Mouse (Mus musculus): ENCODE measurements around the gene F5.
A peak's percentile ranks its signal among the peaks of the same experiment; 100 is the strongest.

F5 gene

DNA sequence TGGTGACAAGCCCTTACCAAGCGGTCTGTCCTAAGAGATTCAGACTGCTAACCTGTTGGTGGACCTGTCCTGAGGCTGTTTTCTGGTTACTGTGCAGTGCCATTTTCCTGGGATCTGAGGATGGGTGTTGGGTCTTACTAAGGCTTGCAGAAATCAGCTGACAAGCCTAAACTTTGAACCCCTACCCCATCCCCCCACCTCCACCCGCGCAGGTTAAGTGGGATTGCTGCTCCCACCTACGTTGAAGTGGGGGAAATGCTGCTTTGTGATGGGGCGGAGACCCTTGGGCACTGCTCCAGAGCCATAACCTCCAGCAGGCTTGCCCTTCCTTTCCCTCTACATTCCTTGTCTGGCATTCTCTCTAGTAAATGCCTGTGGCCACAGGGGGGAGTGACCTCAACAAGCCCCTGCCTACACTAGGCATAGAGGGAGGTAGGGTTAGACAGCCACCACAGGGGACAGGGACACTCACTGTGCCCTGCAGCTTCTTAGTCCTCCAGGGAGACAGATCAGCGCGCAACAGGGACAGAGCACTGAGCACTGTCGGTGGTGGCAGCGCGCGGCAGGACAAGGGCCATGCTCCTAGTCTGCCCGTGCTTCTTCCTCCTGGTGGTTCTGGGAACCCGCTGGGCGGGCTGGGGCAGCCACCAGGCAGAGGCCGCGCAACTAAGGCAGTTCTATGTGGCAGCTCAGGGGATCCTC lies at the start of gene F5:
TSS of gene F5 (plus strand) at position 452 of the 702 bp plus-strand sequence.
- DNase-seq (ENCODE audit: low spot score in 2 of 2): no peak

DNA sequence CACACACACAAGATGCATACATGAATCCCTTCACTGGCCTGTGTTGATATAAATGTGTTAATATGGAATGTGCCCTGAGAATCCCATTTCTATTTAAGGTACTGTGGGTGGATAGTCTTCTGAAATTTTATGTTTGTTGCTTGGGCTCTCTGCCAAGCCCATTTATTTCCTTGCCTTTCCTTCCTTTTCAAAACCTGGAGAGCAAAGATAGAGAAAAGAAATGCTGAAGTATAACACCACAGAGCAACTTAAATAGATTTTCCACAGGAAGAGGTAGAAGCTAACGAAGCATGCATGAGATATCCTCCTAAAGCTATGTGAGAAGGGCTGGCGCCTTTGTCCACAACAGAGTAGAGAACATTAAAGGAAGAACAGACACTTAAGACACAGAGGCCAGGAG lies 41.9 kb upstream of the F5 start:
- DNase-seq (ENCODE audit: low spot score in 2 of 2): no peak

DNA sequence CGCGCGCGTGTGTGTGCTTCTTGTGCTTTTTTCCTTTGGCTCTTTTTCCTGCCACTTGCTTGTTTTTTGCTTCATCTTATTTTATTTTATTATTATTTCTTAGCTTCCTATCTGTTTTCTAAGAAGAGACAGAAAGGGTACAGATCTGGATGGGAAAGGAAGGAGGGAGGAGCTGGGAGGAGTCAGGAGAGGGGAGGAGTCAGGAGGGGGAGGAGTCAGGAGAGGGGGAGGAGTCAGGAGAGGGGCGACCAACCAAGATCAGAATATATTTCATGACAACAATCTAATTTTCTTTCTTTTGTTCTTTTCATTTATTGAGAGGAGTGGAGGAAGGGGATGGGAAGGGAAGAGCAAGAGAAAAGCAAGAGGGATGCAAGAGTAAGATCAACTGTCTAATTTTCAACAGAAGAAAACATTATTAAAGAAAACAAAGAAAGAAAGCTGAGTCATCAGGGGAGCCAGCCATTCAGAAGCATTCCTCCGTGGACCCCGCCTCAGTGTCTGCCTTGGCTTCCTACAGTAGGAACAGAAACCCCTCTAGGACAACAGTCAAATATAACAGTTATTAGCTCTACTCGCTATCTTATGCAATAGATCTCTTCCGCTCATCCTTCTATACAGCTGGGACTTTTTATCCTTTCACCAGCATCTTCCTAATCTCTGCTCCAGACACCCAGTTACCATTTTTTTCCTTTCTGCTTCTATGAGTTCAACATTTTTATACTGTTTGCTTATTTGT lies 40.9 kb upstream of the F5 start:
- DNase-seq (ENCODE audit: low spot score in 2 of 2): no peak

DNA sequence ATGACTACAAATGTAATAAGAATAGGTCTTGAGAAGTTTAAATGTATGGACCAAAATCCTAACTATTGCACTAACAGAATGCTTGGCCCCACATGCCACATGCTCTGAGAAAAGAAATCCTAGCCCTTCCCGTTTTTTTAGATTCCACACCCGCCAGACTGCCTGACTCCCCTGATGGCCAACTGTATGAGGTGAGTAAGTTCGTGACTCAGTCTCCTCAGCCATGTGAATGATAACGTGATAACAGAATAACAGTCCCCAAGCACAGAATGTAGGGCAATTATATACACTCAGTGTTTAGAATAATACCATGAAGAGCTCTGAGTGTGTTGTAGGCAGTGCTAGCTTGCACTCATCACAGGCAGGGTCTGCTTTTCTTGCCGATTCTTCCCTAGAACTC lies 37.4 kb upstream of the F5 start:
- DNase-seq (ENCODE audit: low spot score in 2 of 2): no peak

DNA sequence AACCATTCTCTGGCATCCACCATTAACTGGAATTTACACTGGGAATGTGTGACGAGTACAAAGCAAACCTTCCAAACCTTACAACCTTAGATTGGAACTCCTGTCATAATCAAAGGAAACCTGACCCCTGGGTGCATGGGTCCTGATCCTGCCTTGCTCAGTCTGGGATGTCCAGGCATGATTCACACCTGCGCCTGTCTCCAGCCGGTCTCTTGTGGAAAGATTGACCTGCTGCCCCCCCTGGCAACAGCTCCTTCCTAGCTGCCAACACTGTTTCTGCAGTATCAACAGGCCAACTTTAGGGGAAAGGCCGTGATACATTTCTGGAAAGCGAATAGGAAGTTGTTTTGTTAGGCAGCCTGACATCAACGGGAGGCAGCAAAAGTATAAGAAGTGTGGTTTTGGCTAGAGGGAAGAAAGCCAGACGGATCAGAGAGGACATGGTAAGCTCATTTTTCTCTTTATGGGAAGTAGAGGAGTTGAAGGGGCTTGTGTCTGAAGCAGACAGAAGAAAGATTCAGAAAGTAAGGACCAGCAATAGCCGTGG lies 36.6 kb upstream of the F5 start, which contains the start of gene Selp:
TSS of gene Selp (plus strand) at position 318 of the 547 bp plus-strand sequence.
- no peak for DNase-seq (ENCODE audit: low spot score in 2 of 2)

DNA sequence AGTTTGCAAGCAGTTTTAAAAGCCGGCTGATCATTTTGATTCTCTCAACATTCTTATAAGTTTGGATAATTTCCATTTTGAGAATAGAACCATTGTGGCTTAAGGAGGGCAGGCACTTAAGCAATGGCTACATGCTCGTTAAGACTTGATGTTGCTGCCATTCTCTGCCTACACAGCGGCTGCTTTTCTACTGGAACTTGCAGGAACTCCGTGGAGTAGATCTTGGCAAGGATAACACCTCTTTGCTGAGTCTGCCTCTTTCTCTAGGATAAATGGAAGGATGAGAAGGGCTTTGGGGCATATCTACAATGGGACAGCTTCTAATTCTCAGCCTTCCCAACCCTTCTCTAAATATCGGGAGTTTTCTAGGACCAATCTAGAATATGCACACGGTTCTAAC lies 36.0 kb upstream of the F5 start:
- DNase-seq (ENCODE audit: low spot score in 2 of 2): no peak

DNA sequence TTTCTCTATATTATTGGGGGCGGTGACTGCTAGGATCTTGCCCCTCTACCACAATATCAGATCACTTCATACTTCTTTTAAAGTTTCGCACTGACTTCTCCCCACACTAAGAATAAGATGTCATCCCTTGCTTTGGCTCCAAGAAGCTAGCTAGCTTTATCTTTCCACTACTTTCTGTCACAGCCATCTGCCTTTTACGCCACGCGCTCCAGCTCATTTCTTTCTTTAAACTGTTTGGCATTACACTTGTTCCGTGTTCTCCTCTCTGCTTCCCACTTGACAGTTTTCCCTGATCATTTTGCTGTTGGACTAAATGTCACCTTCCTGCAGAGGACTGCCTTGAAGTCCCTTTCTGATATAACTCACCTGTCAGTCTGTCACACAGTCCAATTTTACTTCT lies 33.8 kb upstream of the F5 start:
- DNase-seq (ENCODE audit: low spot score in 2 of 2): no peak

DNA sequence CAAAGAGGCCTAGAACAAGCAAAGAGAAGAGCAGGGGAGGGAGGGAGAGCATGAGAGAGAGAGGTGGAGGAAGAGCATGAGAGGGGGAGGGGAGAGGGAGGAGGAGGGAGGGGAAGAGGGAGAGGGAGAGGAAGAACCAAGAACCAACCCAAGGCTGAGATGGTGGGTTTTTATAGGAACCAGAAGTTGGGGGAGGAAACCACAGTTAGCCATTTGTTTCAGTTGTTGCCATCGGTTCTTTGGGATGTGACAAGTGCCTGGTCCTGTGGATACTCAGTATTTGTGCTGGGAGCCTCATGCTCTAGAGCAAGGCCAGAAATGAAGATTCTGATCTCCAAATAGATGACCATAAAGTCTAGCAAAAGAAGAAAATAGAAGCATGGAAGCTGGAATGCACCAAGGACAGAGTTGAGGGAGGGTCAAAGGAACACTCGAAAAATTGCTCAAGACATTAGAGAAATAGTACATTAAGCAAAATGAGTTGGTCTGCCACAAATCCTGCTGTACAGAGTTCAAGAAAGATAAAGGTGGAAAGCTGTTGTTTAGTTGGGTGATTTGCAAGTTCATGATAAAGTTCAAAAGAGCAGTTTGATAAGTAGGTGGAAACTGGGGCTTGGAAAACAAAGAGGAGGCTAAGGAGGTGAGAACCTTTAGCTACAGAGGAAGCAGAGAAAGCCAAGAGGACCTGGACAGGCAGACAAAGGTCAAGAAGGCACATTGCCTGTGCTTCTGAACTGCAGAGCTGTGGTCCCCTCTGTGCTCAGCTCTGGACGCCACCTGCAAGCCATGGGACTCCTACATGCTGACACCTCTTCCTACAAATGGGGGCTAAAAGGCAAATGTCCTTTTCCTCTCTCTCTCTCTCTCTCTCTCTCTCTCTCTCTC lies 31.5 kb upstream of the F5 start:
- DNase-seq (ENCODE audit: low spot score in 2 of 2): no peak

DNA sequence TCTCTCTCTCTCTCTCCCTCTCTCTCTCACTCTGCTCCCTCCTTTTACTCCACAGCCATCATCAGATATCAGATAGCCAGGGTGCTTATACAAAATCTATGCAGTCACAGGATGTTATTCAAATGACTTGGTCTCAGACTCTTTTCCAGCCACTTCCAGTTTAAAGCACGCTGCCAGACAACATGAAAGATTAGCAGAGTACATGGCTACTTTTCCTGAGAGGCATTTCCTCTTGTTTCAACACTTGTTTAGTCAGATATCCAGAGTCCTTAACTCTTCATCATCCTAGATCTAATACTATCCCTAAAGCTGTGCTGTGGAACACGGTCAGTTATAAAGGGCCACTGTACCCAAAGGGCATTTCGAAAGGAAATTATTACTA lies 30.9 kb upstream of the F5 start:
- DNase-seq (ENCODE audit: low spot score in 2 of 2): no peak

DNA sequence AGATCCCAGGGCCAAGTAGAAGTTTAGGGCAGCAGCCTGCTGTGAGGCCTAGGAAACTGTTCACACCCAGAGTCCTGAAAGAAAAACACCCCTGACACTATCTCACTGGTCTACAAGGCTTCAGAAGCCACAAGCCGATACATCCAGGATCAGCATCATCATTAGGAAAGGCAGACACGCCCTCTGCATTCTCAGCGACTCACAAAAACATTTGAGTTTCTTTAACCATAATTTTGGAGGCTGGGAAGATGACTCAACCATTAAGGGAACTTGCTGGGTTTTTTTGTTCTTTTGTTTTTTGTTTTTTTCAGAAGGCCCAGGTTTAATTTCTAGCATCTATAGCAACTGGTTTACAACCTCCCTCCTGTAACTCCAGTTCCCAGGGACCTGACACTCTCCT lies 27.8 kb upstream of the F5 start:
- no peak for DNase-seq (ENCODE audit: low spot score in 2 of 2)

DNA sequence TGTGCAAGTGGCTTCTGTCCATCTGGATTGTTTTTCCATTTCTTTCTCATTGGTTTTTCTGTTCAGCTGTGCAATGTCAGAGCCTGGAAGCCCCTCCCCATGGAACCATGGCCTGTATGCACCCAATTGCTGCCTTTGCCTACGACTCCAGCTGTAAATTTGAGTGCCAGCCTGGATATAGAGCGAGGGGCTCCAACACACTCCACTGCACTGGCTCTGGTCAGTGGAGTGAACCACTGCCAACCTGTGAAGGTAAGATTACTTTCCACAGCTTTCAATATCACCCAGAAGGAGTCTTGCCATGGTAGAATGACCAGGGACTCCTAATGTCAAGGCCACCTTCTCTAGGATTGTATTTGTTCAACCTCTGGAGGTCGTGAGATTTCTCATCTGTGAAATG lies 21.6 kb upstream of the F5 start:
- no peak for DNase-seq (ENCODE audit: low spot score in 2 of 2)

DNA sequence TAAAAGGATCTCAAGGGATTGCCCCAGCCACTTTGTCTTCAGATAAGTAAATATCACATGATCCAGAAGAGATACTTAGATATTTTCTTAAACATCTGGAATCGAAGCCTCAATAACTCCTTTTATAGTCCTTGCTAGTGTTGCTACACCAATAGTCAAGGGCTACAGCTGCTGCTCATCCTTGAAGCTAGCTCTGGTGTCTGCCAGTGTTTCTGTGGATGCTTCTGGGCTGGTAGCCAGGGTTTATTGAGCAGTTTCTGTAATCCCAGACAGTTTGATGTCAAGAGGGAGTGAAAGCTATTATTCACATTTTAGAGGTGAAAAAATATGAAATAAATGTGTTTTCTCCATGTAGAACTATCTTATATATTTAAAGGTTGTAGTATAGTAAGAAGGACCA lies 19.0 kb upstream of the F5 start:
- no peak for DNase-seq (ENCODE audit: low spot score in 2 of 2)

DNA sequence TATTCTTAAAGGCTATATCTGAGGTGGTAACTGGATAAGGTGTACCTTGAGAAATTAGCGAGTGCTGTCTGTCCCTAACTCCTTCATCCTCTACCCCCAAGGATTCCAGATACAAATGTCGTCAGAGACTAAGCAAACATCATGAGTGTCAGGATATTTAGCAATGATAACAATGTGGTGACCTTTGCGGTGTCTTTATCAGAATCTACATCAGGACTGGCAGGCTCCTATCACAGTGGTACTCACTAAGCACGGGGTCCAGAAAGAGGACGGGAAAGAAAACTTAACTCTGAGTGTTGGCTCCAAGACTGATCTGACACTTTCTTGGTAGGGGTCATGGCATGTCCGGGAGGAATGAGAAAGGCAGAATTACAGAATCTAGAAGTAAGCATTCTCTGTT lies 17.5 kb upstream of the F5 start:
- DNase-seq (ENCODE audit: low spot score in 2 of 2): no peak

DNA sequence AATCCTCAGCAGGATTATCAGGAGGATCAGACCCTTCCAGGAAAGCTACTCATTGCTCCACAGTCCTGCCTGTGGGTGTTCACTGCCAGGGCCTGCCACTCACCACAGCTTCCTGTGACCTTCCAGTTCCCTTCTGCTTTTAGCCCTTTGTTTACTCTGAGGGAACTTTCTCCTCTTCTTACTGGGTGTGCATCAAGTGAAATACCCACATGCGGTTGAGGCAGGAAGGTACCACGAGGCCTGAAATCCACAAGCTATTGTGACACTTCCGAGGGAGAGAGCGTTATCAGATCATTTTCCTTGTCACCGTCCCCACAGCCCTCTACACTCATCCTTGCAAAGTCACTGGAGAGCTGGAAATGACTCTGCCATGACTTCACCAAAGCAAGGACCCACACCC lies 16.3 kb upstream of the F5 start:
- DNase-seq (ENCODE audit: low spot score in 2 of 2): no peak

DNA sequence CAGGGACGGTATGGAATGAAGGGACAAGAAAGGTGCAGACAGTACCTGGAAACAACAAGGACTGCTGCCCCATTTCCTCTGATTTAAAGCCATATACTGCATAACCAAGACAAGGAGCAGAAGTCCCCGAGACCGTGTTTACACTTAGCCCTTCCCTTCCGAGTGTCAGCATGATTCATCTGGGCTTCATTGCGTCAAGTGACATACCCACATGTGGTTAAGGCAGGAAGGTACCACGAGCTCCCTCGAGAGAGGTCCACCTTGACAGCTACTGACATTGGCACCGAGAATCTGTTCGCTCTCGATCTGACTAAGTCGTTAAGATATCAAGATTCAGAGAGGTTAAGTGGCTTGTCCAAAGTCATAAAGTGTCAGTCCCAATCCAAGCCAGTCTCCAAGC lies 15.7 kb upstream of the F5 start:
- DNase-seq (ENCODE audit: low spot score in 2 of 2): no peak

DNA sequence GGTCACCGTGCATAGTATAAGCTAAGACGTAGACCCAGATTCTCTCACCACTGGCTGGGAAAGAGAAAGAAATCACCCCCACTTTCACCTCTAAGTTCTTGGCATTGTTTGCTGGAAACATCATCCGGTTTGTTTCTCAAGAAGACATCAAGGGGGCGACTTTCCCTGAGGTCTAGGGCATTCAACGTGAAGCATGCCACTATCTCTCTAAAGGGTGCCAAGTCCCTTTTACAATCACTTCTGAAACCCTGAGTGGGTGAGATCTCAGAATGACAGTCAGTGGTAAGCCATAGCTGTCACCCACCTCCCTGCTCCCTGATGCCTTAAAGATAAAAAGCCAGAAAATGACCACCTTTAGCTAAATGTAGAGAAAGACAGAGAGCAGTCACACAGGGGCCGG lies 15.0 kb upstream of the F5 start:
- DNase-seq (ENCODE audit: low spot score in 2 of 2): no peak

DNA sequence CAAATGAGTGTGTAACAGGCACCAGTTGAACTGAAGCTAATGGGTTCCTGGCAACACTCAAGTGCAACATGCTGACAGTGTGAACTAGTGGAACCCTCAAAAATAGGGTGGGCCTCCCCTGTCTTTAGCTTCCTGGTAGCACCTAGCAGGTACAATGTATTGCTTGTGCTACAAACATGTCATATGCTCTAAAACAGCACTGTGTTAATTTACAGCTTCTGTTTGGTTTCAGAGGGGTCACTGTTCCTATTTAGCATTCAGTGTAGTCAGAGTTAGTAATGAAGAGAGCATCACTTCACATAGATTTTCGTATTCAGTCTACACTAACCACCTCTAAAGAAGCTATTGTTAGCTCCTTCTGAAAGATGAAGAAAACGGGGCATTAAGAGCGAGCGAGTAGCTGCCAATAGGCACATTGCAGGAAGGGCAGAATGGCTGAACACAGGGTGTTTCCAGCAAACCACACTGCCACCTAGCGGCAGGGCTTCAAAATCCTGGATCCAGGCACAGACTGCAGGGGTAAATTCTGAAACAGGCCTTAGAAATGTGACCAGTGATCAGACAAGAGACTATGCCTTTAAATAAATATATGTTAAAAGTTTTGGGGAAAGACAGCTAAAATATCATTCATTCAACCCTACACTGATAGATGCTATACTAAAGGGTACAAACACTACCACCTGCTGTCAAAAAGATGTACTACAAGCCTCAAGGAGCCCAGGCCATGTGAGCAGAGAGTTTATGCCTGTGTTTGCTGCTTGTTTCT lies 13.1 kb upstream of the F5 start:
- DNase-seq (ENCODE audit: low spot score in 2 of 2): peak; percentile 65 to 75

DNA sequence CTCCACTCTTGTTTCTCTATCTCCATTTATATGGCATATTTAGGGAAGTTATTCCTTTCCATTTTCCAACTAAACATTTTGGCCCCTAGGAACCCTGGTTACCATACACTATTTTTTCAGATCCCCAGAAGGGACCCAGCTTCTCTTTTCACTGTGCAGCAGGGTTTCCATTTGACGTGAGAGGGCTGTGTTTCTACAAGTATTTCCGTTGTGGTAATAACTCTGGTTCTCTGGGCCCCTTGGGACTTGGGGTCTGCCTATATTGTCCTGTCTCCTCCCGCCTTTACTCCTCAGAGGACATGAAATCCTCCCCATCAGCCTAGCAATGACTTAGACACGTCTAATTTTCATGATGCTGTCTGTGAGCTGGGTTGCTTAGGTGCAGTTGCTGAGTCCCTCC lies 12.2 kb upstream of the F5 start:
- DNase-seq (ENCODE audit: low spot score in 2 of 2): no peak

DNA sequence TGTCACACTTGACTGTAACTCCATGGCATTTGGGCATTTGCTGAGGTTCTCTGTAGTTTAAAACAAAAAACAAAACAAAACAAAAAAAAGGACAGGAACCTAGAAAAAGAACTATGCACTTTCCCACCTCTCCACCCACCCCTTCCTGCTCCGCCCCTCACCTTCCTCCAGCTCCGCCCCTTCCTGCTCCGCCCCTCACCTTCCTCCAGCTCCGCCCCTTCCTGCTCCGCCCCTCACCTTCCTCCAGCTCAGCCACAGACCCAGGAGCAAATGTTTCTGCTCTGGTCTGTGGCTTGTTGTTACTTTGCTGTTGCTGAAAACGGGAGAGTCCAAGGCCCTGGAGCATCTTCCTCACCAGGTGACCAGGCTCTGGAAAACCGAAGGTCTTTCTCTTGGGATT lies 2.6 kb upstream of the F5 start:
- DNase-seq (ENCODE audit: low spot score in 2 of 2): no peak

DNA sequence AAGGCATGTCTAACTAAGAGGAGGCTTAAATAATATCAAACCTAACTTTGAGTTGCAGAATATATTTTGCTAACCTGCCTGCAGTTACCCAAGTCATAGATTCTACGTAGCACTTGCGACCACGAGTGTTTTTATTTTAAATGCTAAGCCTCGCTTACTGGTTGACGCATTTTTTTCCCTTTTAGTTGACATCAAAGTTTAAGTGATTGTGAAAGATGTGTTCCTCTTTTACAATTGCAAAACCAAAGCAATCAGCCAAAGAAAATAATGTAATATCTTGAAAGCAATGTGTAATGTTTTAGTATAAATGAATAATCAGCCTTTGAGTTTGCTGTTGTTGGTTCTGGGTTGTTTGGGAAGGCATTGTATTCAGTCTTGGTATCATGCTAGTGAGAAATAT lies 1.2 kb downstream of the F5 start:
- DNase-seq (ENCODE audit: low spot score in 2 of 2): no peak

DNA sequence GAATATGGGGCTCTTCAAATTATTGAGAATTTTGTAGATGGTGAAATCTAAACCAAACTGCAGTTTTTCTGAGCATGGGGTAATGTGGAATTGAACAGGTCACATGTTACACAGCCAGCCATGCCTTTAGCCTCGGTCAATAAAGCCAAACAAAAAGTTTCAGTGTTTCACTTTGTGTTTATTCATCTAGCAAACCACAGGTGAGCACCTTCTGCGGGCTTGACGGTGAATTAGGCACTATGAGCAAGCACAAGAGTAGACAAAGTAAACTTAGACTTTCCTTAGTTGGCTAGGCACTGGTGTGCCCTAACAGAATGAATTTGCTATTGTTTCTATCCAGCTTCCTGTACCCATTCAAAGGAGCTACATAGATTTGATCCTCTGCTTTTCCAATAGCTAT lies 3.3 kb downstream of the F5 start:
- no peak for DNase-seq (ENCODE audit: low spot score in 2 of 2)

DNA sequence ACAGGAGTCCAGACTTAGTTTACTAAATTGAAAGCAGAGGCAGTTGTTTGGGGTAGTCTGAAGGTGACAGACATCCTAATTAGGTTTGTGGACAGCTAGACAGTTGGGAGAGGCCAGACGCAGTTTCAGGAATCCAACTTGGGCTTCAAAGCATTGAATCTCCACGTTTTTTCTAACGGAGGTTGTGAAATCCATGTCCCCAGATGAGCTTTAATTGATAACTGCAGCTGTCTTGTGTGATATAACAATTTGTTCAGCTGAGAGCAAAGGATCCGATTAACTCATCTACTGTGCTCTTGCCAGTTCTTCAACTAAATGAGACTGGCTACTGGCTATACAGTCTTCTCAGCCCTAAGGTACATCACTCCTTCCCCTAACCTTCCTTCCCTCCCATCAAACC lies 6.9 kb downstream of the F5 start:
- no peak for DNase-seq (ENCODE audit: low spot score in 2 of 2)
